Mouse (Mus musculus) limb, embryonic 14.5 days (tissue): Measurements from ENCODE around the gene Ralgps2. TPM values are rescaled to one million over a fixed set of nuclear protein-coding genes. Genes with fewer than 3 reads are reported as not detected.

Source experiments
- ATAC-seq: fragments of 200-750 bp; cut with Nextera tagmentation; 2 replicates; pipeline ENCODE4 v1.8.0; 2017; ENCODE audit warnings: low read depth, moderate number of reproducible peaks, moderate TSS enrichment; ENCODE audit not compliant: low FRiP score
- DNase-seq: peaks from one replicate; pipeline ENCODE4 v3.0.0-alpha.2; 2015; ENCODE audit warnings: low spot score
- H3K27ac ChIP-seq: fragments of 300-500 bp; sonication (generic); replicated peaks from 2 replicates; pipeline ENCODE4 v1.5.1; 2014; ENCODE audit warnings: low read depth, mild to moderate bottlenecking, low read length, moderate library complexity, mixed read lengths
- H3K27me3 ChIP-seq: fragments of 300-500 bp; sonication (generic); 2 replicates; pipeline ENCODE4 v1.6.1; 2014; ENCODE audit warnings: low read length, mixed read lengths; ENCODE audit not compliant: control insufficient read depth, insufficient read depth
- H3K36me3 ChIP-seq: fragments of 300-500 bp; sonication (generic); 2 replicates; pipeline ENCODE4 v1.6.1; 2014; ENCODE audit warnings: mild to moderate bottlenecking, low read length, moderate library complexity, mixed read lengths; ENCODE audit not compliant: control insufficient read depth, insufficient read depth
- H3K4me1 ChIP-seq: fragments of 300-500 bp; sonication (generic); 2 replicates; pipeline ENCODE4 v1.6.1; 2014; ENCODE audit warnings: antibody characterized with exemption, low read length, mixed read lengths; ENCODE audit not compliant: control insufficient read depth, insufficient read depth
- H3K4me2 ChIP-seq: fragments of 300-500 bp; sonication (generic); replicated peaks from 2 replicates; pipeline ENCODE4 v1.6.1; 2014; ENCODE audit warnings: low read depth, mild to moderate bottlenecking, low read length, moderate library complexity; ENCODE audit not compliant: severe bottlenecking
- H3K4me3 ChIP-seq: fragments of 300-500 bp; sonication (generic); replicated peaks from 2 replicates; pipeline ENCODE4 v1.5.1; 2014; ENCODE audit warnings: low read length
- H3K9ac ChIP-seq: fragments of 300-500 bp; sonication (generic); 2 replicates; pipeline ENCODE4 v1.6.1; 2014; ENCODE audit warnings: mild to moderate bottlenecking, low read depth, low read length, moderate library complexity; ENCODE audit not compliant: severe bottlenecking
- H3K9me3 ChIP-seq: fragments of 300-500 bp; sonication (generic); 2 replicates; pipeline ENCODE4 v1.6.1; 2016; ENCODE audit warnings: low read length; ENCODE audit not compliant: control insufficient read depth
- POLR2A ChIP-seq: fragments of 200-500 bp; IDR thresholded peaks from 2 replicates; pipeline ENCODE4 v1.8.0; 2012; ENCODE audit warnings: inconsistent platforms, mild to moderate bottlenecking, moderate library complexity, borderline replicate concordance; ENCODE audit not compliant: insufficient read depth, insufficient read length; ENCODE audit errors: extremely low read depth
- WGBS: fragments of 180-500 bp; shearing (Covaris S2); extraction: QIAGEN DNeasy Blood & Tissue Kit; methylation state at CpG from one replicate; pipeline ENCODE4 v1.1.7; 2014; 5-methylcytosine and 5-hydroxymethylcytosine counted together
- polyA plus RNA-seq, 2 experiments: library from polyadenylated mRNA; depleted of rRNA in 1 of 2; stranded (reverse) in 1 of 2; unstranded in 1 of 2; fragments of >200 nt; fragmentation: Nextera tagmentation in 1 of 2; extraction: Ambion mirVana in 1 of 2; gene quantifications; 2 replicates each; pipeline versions ENCODE4 v1.2.1 to v1.2.3; 2012 to 2014

The Ralgps2 gene
- 20.9 and 33.6 TPM in 2 replicates for polyA plus RNA-seq (2012; rRNA removed)
- polyA plus RNA-seq (2014; fragmentation: Nextera tagmentation; extraction: Ambion mirVana): 63.7 and 73.8 TPM in 2 replicates

DNA sequence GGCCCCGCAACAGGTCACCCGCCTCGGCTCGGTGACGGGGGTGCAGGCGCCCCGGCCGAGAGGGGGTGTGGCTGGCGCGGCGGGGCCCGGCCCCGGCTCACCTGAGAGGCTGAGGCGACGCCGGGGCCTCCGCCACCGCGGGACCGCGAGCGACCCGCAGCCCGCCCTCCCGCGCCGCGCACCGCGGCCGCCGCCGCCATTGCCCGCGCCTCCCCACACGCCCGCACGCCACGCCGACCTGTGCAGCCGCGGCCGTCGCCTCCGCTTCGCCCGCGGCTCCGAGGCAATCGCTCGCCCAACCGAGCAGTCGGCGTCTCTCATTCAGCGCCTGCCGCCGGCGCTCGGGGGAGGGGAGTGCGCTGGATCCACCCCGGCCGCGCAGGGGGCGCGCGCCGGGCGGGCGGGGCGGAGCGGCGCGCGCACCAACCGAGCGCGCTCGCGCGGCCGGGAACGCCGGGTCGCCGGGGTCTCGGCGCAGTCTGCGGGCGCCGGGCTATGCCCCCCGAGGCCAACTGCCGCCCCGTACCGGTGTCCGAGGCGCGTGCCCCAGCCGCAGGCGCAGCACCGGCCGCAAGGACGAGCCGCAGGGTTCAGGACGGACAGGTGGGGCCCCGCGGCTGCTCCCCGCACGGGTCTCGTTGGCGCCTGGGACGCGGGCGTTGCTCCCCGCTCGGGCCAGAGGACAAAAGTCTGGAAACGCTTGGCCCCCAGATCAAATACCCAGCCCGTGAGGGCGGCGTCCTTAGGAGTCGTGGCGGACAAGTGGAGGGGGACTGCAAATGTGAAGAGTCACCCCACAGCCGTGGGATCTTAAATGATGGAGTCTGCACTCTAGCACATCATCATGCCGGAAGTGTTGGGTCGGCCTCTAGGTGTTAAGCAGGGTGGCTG, at the start of gene Ralgps2:
Gene Ralgps2 (minus strand): TSS at position 376 of the 891 bp plus-strand sequence.
- DNase-seq: peak; percentile 56
- ATAC-seq: peak; percentile 79
- Histone ChIP-seq H3K4me3 (peak within 1 kb of the TSS; percentile 79), H3K4me2 (peak within 1 kb of the TSS; percentile 87), H3K9me3 (no peaks in the 10 kb centered on the region), H3K27ac (peak within 1 kb of the TSS; percentile 85), H3K36me3 (no peaks in the 10 kb centered on the region), H3K9ac (peak within 1 kb of the TSS; percentile 81), H3K4me1 (peaks cover 9% of the 10 kb centered on the region), H3K27me3 (peaks cover 4% of the 10 kb centered on the region; the same call in 1 of the 2 replicates)
- WGBS: 0% methylated on average over 57 of the region's 124 CpGs
- 0 out of 2 replicates have a peak, but pooled peaks have one; percentile 28 for TF ChIP-seq POLR2A

GRCm38 (mm10) chr1:156987576-156987975, 48.1 kb upstream of the Ralgps2 start:
- H3K4me3 ChIP-seq: no peak overlapping the region
- H3K27ac ChIP-seq: no peak overlapping the region
- no peaks in the 10 kb centered on the region for H3K4me1 ChIP-seq
- ATAC-seq: no peak
- H3K4me2 ChIP-seq: no peak overlapping the region
- WGBS: 71% methylated on average over 3 of the region's 3 CpGs
- no peaks in the 10 kb centered on the region; the same call in 1 of the 2 replicates for H3K27me3 ChIP-seq
- H3K9ac ChIP-seq: no peak overlapping the region
- no peak for TF ChIP-seq POLR2A
- no peaks in the 10 kb centered on the region for H3K9me3 ChIP-seq
- no peak for DNase-seq
- no peaks in the 10 kb centered on the region for H3K36me3 ChIP-seq

DNA sequence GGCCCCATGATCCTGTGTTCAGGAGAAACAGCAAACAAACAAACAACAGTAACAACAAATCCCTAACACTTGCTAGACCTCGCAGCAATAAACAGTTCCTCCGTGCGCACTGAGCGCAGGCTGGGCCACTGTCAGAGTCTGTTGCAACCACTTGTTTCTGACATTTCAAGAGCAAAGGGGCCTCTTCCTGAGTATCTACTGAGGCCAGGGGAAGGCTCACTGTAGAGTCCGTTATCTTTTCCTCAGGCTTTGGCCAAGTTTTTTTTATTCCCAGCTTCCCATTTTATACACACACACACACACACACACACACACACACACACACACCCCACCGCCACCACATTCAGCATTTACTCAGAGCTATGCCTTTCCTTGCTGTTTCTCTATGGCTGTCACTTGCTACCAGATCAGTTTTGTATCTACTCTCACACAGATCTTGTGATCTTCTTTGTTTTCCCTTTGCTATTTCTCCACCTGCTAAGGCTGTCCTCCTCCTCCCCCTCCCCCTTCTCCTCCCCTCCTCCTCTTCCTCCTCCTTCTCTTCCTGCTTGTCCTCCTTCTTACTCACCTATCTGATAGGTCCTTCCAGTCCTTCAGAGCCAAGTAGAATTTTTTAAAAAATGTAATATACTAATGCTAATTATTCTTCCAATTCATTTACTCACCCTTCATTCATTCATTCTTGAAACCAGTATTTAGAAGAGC, 47.4 kb upstream of the Ralgps2 start:
- Histone ChIP-seq H3K9ac (no peak overlapping the region), H3K4me2 (no peak overlapping the region), H3K4me1 (no peaks in the 10 kb centered on the region), H3K27ac (no peak overlapping the region), H3K4me3 (no peak overlapping the region), H3K9me3 (no peaks in the 10 kb centered on the region), H3K36me3 (no peaks in the 10 kb centered on the region), H3K27me3 (no peaks in the 10 kb centered on the region; the same call in 1 of the 2 replicates)
- 73% methylated on average over 6 of the region's 6 CpGs for WGBS
- ATAC-seq: no peak
- DNase-seq: no peak
- TF ChIP-seq POLR2A: no peak

DNA sequence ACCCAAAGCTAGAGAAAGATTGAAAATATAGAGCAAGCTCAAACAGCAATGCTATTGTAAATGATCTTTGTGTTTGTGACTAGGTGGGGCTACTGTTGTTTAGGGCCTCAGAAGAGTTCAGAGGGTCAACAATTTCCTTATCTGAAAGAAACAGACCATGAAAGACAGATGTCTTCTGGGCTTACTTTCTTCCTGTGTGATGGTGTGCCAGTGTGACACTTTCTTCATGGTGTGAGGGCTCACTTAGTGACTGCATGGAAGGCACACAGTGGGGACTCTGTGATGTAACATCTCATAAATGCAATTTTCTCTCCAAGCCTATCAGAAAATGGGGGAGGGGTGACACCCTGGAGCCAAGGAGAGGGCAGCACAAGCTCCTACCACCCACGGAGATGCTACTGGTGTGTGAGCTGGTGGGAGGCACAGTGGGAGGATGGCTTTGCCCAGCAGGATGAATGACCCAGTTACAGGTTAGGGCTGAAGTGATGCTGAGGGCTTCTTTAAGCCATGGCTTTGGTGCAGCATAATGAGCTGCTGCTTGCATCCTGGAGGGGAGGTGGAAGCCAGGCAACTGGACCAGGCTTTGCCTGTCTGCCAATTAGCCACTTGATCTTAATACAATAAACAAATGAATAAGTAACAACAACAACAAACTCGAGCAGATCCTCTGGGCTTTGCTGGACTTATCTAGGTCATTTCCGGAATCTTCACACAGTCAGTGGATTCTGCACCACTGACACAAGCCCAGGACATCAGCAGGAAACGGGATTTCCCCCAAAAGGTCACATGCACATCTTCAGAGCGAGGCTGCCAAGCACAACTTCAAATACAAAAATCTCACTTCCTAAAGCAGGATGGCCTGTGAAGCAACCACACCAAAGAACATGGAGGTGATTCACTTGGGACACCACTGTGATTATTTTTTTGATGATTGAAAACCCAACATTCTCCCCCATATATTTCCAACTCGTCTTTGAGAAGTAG, 46.5 kb upstream of the Ralgps2 start:
- DNase-seq (no peak), ATAC-seq (no peak)
- no peaks in the 10 kb centered on the region; the same call in 1 of the 2 replicates for H3K27me3 ChIP-seq
- no peaks in the 10 kb centered on the region for H3K9me3 ChIP-seq
- 41% methylated on average over 6 of the region's 6 CpGs for WGBS
- no peak overlapping the region for H3K9ac ChIP-seq
- H3K27ac ChIP-seq: no peak overlapping the region
- no peak overlapping the region for H3K4me2 ChIP-seq
- no peak for TF ChIP-seq POLR2A
- no peaks in the 10 kb centered on the region for H3K4me1 ChIP-seq
- H3K36me3 ChIP-seq: no peaks in the 10 kb centered on the region
- H3K4me3 ChIP-seq: no peak overlapping the region
